Mouse (Mus musculus) lung, adult 10 weeks (tissue): ENCODE results near the gene Glycam1. TPM values are rescaled to one million over a fixed set of nuclear protein-coding genes. Genes with fewer than 3 reads are reported as not detected.

Source experiments
- polyA plus RNA-seq: library from polyadenylated mRNA; stranded (reverse); fragments of 350-450 nt; fragmentation: Illumina TruSeq; extraction: RNeasy Lipid Tissue Mini Kit (QIAGEN cat#74804); gene quantifications from one replicate; pipeline ENCODE4 v1.2.3, GENCODE M21; 2014; ENCODE audit warnings: low read depth, low replicate concordance; ENCODE audit not compliant: insufficient read depth

Glycam1 gene
- polyA plus RNA-seq, result not detected

GRCm38 (mm10) chr15:103564981-103565380 lies at the start of gene Glycam1:
Gene Glycam1 (minus strand): TSS chr15:103565081.

DNA sequence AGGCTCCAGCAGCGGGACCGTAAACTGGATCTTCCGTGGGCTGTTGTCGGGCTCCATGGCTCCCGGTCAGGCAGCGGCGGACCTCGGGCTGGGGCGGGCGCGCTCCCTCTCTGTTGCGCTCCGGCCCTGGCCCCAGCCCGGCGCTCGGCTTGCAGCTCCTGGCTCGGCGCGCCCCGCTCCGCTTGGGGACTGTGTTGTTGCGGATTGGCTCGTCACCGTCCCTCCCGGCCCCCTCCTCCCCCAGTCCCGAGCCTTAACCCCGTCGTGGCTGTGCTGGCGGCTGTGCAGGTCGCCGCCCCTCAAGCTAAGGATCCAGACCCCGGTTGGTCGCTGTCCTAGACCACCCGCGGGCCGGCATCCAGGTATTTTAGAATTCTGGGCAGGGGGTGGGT lies 27.1 kb downstream of the Glycam1 start, which contains the start of gene Ppp1r1a:
Gene Ppp1r1a, minus strand, starts transcription at position 182 of the 392 bp plus-strand sequence.

Other genes starting within 250 kb of the Glycam1 start
- 5.1 TPM for gene Zfp385a, start 225.0 kb downstream of the Glycam1 start, polyA plus RNA-seq
- 14.7 TPM for gene Itga5, start 198.3 kb downstream of the Glycam1 start, polyA plus RNA-seq
- not detected for gene Gtsf1, start 134.6 kb downstream of the Glycam1 start, polyA plus RNA-seq
- gene Gtsf2, start 116.6 kb downstream of the Glycam1 start, polyA plus RNA-seq, result not detected
- 11.4 TPM for gene Nckap1l, start 111.3 kb downstream of the Glycam1 start, polyA plus RNA-seq
- gene Pde1b, start 62.0 kb downstream of the Glycam1 start, polyA plus RNA-seq, result 3.5 TPM
- gene Ppp1r1a, start 27.1 kb downstream of the Glycam1 start, polyA plus RNA-seq, result 8.8 TPM
- not detected for gene Mucl1, start 190.4 kb upstream of the Glycam1 start, polyA plus RNA-seq